Mouse (Mus musculus) lung, adult 2 months (tissue): ENCODE results near the gene Cep104.

ENCODE experiments used
- CTCF ChIP-seq: fragments of 200-500 bp; IDR thresholded peaks from 2 replicates; pipeline ENCODE4 v1.5.1; 2011; ENCODE audit warnings: mild to moderate bottlenecking, low read length, control low read depth; ENCODE audit not compliant: insufficient read depth
- POLR2A ChIP-seq: fragments of 200-500 bp; IDR thresholded peaks from 2 replicates; pipeline ENCODE4 v1.6.1; 2011; ENCODE audit warnings: low read depth, mild to moderate bottlenecking, control low read depth, low read length, borderline replicate concordance; ENCODE audit errors: extremely low read depth

- TF ChIP-seq CTCF (no peak), POLR2A (no peak)
These were observed 51.4 kb downstream of the Cep104 start for GRCm38 (mm10) chr4:154026441-154026761.
